Mouse (Mus musculus) spleen, adult 2 months (tissue): Measurements from ENCODE around the gene Tktl2. TPM values are rescaled to one million over a fixed set of nuclear protein-coding genes. Genes with fewer than 3 reads are reported as not detected.

Experiments
- DNase-seq, 2 experiments: peaks; one replicate each; pipeline versions ENCODE4 v3.0.0 to v3.0.0-alpha.2; 2012 to 2021; ENCODE audit warnings: low spot score in 2 of 2, low read depth in 1 of 2
- H3K27ac ChIP-seq: fragments of 200-500 bp; 2 replicates; pipeline ENCODE4 v1.5.1; 2012; ENCODE audit warnings: low read length, inconsistent platforms; ENCODE audit not compliant: insufficient read depth
- H3K27me3 ChIP-seq: fragments of 200-500 bp; 2 replicates; pipeline ENCODE4 v1.6.1; 2012; ENCODE audit warnings: mild to moderate bottlenecking, moderate library complexity, low read length, inconsistent platforms; ENCODE audit not compliant: control insufficient read depth, insufficient read depth
- H3K36me3 ChIP-seq: fragments of 200-500 bp; 2 replicates; pipeline ENCODE4 v1.6.1; 2012; ENCODE audit warnings: mild to moderate bottlenecking, low read length, inconsistent platforms; ENCODE audit not compliant: control insufficient read depth, insufficient read depth
- H3K4me1 ChIP-seq: fragments of 200-500 bp; 2 replicates; pipeline ENCODE4 v1.6.1; 2011; ENCODE audit warnings: inconsistent platforms; ENCODE audit not compliant: control insufficient read depth, insufficient read depth, insufficient read length
- H3K4me3 ChIP-seq: fragments of 200-500 bp; 2 replicates; pipeline ENCODE4 v1.5.1; 2011; ENCODE audit warnings: mild to moderate bottlenecking, inconsistent platforms; ENCODE audit not compliant: insufficient read depth, insufficient read length; ENCODE audit errors: extremely low read depth
- CTCF ChIP-seq: fragments of 200-500 bp; IDR thresholded peaks from 2 replicates; pipeline ENCODE4 v1.5.1; 2011; ENCODE audit warnings: mild to moderate bottlenecking, inconsistent platforms; ENCODE audit not compliant: insufficient read depth, insufficient read length, insufficient replicate concordance; ENCODE audit errors: extremely low read depth
- POLR2A ChIP-seq: fragments of 200-500 bp; IDR thresholded peaks from 2 replicates; pipeline ENCODE4 v1.6.1; 2011; ENCODE audit warnings: low read depth, low read length, inconsistent platforms
- WGBS: fragments of 180-500 bp; shearing (Covaris S2); methylation state at CpG from one replicate; pipeline ENCODE4 v1.1.7; 2018; 5-methylcytosine and 5-hydroxymethylcytosine counted together
- polyA plus RNA-seq: library from polyadenylated mRNA; depleted of rRNA; stranded (reverse); fragments of >200 nt; gene quantifications from 2 replicates; pipeline ENCODE4 v1.2.3, GENCODE M21; 2012; rRNA removed

Gene Tktl2
- polyA plus RNA-seq, 1 experiment: not detected

GRCm38 (mm10) chr8:66495726-66496125 is 15.8 kb upstream of the Tktl2 start:
- 9% methylated on average over 8 of the region's 8 CpGs for whole genome bisulfite sequencing
- no peaks in the 10 kb centered on the region for H3K36me3 ChIP-seq
- DNase-seq: peak in 1 of 2 experiments; percentile 65
- H3K27me3 ChIP-seq: no peaks in the 10 kb centered on the region
- no peaks in the 10 kb centered on the region for H3K4me1 ChIP-seq
- TF ChIP-seq CTCF (peak; percentile 76), POLR2A (no peak)
- no peak overlapping the region for H3K4me3 ChIP-seq
- H3K27ac ChIP-seq: no peak overlapping the region

- Histone ChIP-seq H3K27ac (no peak overlapping the region), H3K4me1 (no peaks in the 10 kb centered on the region), H3K4me3 (no peak overlapping the region), H3K27me3 (no peaks in the 10 kb centered on the region), H3K36me3 (no peaks in the 10 kb centered on the region)
- 3% methylated on average over 4 of the region's 4 CpGs for WGBS
- no peak; the same call in 1 of the 2 replicates for TF ChIP-seq CTCF
- TF ChIP-seq POLR2A: no peak
- DNase-seq: peak; percentile 32 to 39
Measured at GRCm38 (mm10) chr8:66496998-66497577, 14.5 kb upstream of the Tktl2 start.

- no peaks in the 10 kb centered on the region for H3K4me1 ChIP-seq
- no peak for TF ChIP-seq CTCF
- TF ChIP-seq POLR2A: no peak
- H3K27me3 ChIP-seq: no peaks in the 10 kb centered on the region
- H3K4me3 ChIP-seq: no peak overlapping the region
- WGBS: 42% methylated on average over 2 of the region's 2 CpGs
- no peak overlapping the region for H3K27ac ChIP-seq
- DNase-seq: no peak
- no peaks in the 10 kb centered on the region for H3K36me3 ChIP-seq
Measured at GRCm38 (mm10) chr8:66503381-66503780, 8.2 kb upstream of the Tktl2 start.

- no peak for DNase-seq
- H3K27me3 ChIP-seq: no peaks in the 10 kb centered on the region
- no peaks in the 10 kb centered on the region for H3K36me3 ChIP-seq
- H3K4me3 ChIP-seq: no peak overlapping the region
- no peaks in the 10 kb centered on the region for H3K4me1 ChIP-seq
- TF ChIP-seq POLR2A (no peak), CTCF (no peak)
- WGBS: 69% methylated on average over 2 of the region's 2 CpGs
- no peak overlapping the region for H3K27ac ChIP-seq
Measured at GRCm38 (mm10) chr8:66519149-66519548, 7.6 kb downstream of the Tktl2 start.

- DNase-seq: no peak
- TF ChIP-seq CTCF: no peak
- Histone ChIP-seq H3K27ac (no peak overlapping the region), H3K4me3 (no peak overlapping the region), H3K27me3 (no peaks in the 10 kb centered on the region), H3K36me3 (no peaks in the 10 kb centered on the region), H3K4me1 (no peaks in the 10 kb centered on the region)
Measured at GRCm38 (mm10) chr8:66520576-66520975, 9.0 kb downstream of the Tktl2 start.

- H3K27me3 ChIP-seq: no peaks in the 10 kb centered on the region
- no peaks in the 10 kb centered on the region for H3K4me1 ChIP-seq
- no peaks in the 10 kb centered on the region for H3K36me3 ChIP-seq
- H3K27ac ChIP-seq: no peak overlapping the region
- no peak for TF ChIP-seq CTCF
- TF ChIP-seq POLR2A: no peak
- WGBS: 35% methylated on average over 7 of the region's 7 CpGs
- H3K4me3 ChIP-seq: no peak overlapping the region
- DNase-seq: no peak
Measured at GRCm38 (mm10) chr8:66550092-66550491, 38.5 kb downstream of the Tktl2 start.

Other genes with a start within 250 kb of the Tktl2 start
- gene Tma16, start 25.2 kb upstream of the Tktl2 start, polyA plus RNA-seq: 0.94 and 1.3 TPM in 2 replicates
- not detected in 2 replicates for gene Npy5r, start 176.4 kb downstream of the Tktl2 start, polyA plus RNA-seq
- 2.0 and 3.1 TPM in 2 replicates for gene Npy1r, start 185.4 kb downstream of the Tktl2 start, polyA plus RNA-seq